Mouse (Mus musculus): ENCODE data around the gene Scrn2.

- TF ChIP-seq ZNF384 (IDR thresholded peaks at IDR 0.05; ENCODE audit: low read depth, low read length) (no peak), ETS1 (IDR thresholded peaks at IDR 0.05; ENCODE audit: low read depth, low read length) (no peak), POLR2AphosphoS5 (IDR thresholded peaks at IDR 0.05; ENCODE audit: borderline replicate concordance, low read depth, low read length) (no peak), NELFE (IDR thresholded peaks at IDR 0.05; ENCODE audit: low read depth, low read length) (no peak), POLR2A (IDR thresholded peaks at IDR 0.05; ENCODE audit: control insufficient read depth in 1 of 2, insufficient read depth in 1 of 2, low read depth in 1 of 2, low read length in 2 of 2, poor library complexity in 1 of 2) (no peak), ZKSCAN1 (IDR thresholded peaks at IDR 0.05; ENCODE audit: low read depth, low read length) (no peak)
These were observed 39.6 kb downstream of the Scrn2 start for GRCm38 (mm10) chr11:97069333-97069732.

All from MEL (cell line).